Mouse (Mus musculus): ENCODE measurements around the gene Sipa1l3. TPM values are rescaled to one million over a fixed set of nuclear protein-coding genes. Genes with fewer than 3 reads are reported as not detected.

The Sipa1l3 gene
- 22.0 and 25.6 TPM in 2 replicates for polyA plus RNA-seq (2015; fragmentation: Nextera tagmentation; extraction: Ambion mirVana)

DNA sequence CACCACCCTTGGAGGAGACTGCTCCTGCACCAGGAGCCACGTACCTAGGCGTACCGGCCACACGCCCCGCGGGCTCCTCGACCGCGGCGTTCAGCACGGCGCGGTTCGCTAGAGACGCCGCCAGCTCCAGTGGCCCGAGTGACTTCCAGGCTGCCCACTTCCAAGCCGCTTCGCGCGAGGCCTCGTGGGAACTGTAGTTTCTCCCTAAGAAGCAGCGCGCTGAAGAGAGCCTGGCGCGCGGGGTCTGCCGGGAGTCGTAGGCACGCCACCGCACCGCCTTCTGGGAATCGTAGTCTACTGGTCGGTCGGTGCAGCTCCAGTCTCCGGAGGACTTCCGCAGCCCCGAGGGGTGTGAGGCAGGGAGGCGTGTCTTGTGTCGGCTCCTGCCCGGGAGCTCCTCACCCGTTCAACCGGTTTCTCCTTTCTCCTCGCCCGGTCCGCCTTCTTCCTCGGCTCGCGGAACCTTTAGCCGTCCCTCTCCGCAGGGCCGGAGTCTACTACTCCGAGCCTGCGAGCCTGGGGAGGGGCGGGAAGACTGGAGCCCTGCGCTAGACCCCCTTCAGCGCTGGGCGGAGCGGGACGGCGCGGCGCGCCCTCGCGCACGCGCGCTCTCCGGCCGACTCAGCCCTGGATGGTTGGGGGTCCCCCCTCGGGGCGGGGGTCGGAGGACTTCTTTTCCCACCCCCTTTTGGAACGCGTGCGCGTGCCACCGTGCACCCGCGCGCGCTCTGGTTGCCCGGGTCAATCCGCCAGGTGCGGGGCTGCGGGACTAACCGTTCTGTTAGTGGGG lies at the start of gene Sipa1l3:
TSS of gene Sipa1l3 (minus strand) at position 221 of the 790 bp plus-strand sequence.
- Histone ChIP-seq H3K27ac (ENCODE audit: low read depth, low read length) (peak within 1 kb of the TSS; percentile 85), H3K4me2 (replicated peaks; ENCODE audit: low read depth) (peak within 1 kb of the TSS; percentile 82), H3K4me1 (replicated peaks; ENCODE audit: control insufficient read depth, insufficient read depth, low read length) (peaks cover 15% of the 10 kb centered on the region), H3K9ac (ENCODE audit: low read depth, low read length) (peak within 1 kb of the TSS; percentile 79), H3K36me3 (ENCODE audit: control insufficient read depth, insufficient read depth) (no peaks in the 10 kb centered on the region), H3K27me3 (replicated peaks; ENCODE audit: control insufficient read depth, insufficient read depth, low read length) (no peaks in the 10 kb centered on the region), H3K9me3 (ENCODE audit: control insufficient read depth) (no peaks in the 10 kb centered on the region), H3K4me3 (ENCODE audit: low read depth, low read length) (peak within 1 kb of the TSS; percentile 93)
- WGBS = under 1% methylated on average over 88 of the region's 88 CpGs
- no peak; the same call in 1 of the 2 replicates for TF ChIP-seq CTCF (IDR thresholded peaks at IDR 0.05; ENCODE audit: low read depth)
- ATAC-seq = peak; percentile 95

- WGBS = 88% methylated on average over 10 of the region's 10 CpGs
- H3K27me3 ChIP-seq (replicated peaks; ENCODE audit: control insufficient read depth, insufficient read depth, low read length) = no peaks in the 10 kb centered on the region
- no peak for ATAC-seq
- H3K27ac ChIP-seq (ENCODE audit: low read depth, low read length) = no peak overlapping the region
- no peak overlapping the region for H3K9ac ChIP-seq (ENCODE audit: low read depth, low read length)
- no peak for TF ChIP-seq CTCF (IDR thresholded peaks at IDR 0.05; ENCODE audit: low read depth)
- H3K4me1 ChIP-seq (replicated peaks; ENCODE audit: control insufficient read depth, insufficient read depth, low read length) = no peaks in the 10 kb centered on the region
- H3K4me3 ChIP-seq (ENCODE audit: low read depth, low read length) = no peak overlapping the region
- no peaks in the 10 kb centered on the region for H3K36me3 ChIP-seq (ENCODE audit: control insufficient read depth, insufficient read depth)
- no peak overlapping the region for H3K4me2 ChIP-seq (replicated peaks; ENCODE audit: low read depth)
- H3K9me3 ChIP-seq (ENCODE audit: control insufficient read depth) = no peaks in the 10 kb centered on the region
Observed at GRCm38 (mm10) chr7:29563006-29563405, 44.6 kb upstream of the Sipa1l3 start.

GRCm38 (mm10) chr7:29561046-29561445 lies 42.6 kb upstream of the Sipa1l3 start:
- no peaks in the 10 kb centered on the region for H3K36me3 ChIP-seq (ENCODE audit: control insufficient read depth, insufficient read depth)
- 72% methylated on average over 9 of the region's 9 CpGs for WGBS
- no peaks in the 10 kb centered on the region for H3K27me3 ChIP-seq (replicated peaks; ENCODE audit: control insufficient read depth, insufficient read depth, low read length)
- no peak overlapping the region for H3K4me3 ChIP-seq (ENCODE audit: low read depth, low read length)
- H3K9me3 ChIP-seq (ENCODE audit: control insufficient read depth) = no peaks in the 10 kb centered on the region
- no peaks in the 10 kb centered on the region for H3K4me1 ChIP-seq (replicated peaks; ENCODE audit: control insufficient read depth, insufficient read depth, low read length)
- TF ChIP-seq CTCF (IDR thresholded peaks at IDR 0.05; ENCODE audit: low read depth) = no peak
- no peak overlapping the region for H3K27ac ChIP-seq (ENCODE audit: low read depth, low read length)
- H3K4me2 ChIP-seq (replicated peaks; ENCODE audit: low read depth) = no peak overlapping the region
- no peak for ATAC-seq
- no peak overlapping the region for H3K9ac ChIP-seq (ENCODE audit: low read depth, low read length)

DNA sequence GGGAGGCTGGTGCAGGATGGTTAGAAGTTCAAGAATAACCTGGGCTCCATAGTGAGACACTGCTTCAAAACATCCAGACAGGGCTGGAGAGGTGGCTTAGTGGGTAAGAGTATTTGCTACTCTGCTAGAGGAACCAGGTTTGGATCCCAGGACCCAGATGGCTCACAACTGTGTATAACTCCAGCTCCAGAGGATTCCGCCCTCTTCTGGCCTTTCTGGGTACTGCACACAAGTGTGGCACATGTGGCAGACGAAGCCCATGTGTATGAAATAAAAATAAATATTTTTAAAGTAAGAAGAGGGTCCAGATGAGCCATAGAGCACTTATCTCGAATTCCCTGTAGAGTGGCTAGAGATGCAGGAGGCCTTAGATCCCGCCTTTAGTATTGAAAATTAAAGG lies 40.8 kb upstream of the Sipa1l3 start:
- Histone ChIP-seq H3K27ac (ENCODE audit: low read depth, low read length) (no peak overlapping the region), H3K4me3 (ENCODE audit: low read depth, low read length) (no peak overlapping the region), H3K4me1 (replicated peaks; ENCODE audit: control insufficient read depth, insufficient read depth, low read length) (no peaks in the 10 kb centered on the region), H3K4me2 (replicated peaks; ENCODE audit: low read depth) (no peak overlapping the region), H3K36me3 (ENCODE audit: control insufficient read depth, insufficient read depth) (no peaks in the 10 kb centered on the region), H3K27me3 (replicated peaks; ENCODE audit: control insufficient read depth, insufficient read depth, low read length) (no peaks in the 10 kb centered on the region), H3K9ac (ENCODE audit: low read depth, low read length) (no peak overlapping the region), H3K9me3 (ENCODE audit: control insufficient read depth) (no peaks in the 10 kb centered on the region)
- TF ChIP-seq CTCF (IDR thresholded peaks at IDR 0.05; ENCODE audit: low read depth) = peak; percentile 49
- ATAC-seq = no peak
- 70% methylated on average over 4 of the region's 4 CpGs for WGBS

DNA sequence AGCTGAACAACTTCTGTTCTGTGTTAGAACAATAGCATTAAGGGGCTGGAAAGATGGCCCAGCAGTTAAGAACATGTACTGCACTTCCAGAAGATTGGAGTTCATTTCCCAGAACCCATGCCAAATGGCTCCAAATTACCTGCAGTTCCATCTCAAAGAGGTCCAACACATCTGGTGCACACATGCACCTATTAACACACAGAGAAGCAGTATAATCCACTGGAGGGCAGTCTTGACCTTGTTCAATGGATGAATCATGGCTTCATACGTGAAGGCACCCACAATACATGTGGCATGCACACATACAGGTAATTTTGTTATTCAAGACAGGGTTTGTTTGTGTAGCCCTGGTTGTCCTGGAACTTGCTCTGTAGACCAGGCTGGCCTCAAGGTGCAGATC lies 40.3 kb upstream of the Sipa1l3 start:
- no peak overlapping the region for H3K27ac ChIP-seq (ENCODE audit: low read depth, low read length)
- H3K4me1 ChIP-seq (replicated peaks; ENCODE audit: control insufficient read depth, insufficient read depth, low read length) = no peaks in the 10 kb centered on the region
- H3K9me3 ChIP-seq (ENCODE audit: control insufficient read depth) = no peaks in the 10 kb centered on the region
- no peak for ATAC-seq
- WGBS = 63% methylated on average over 1 of the region's 1 CpGs
- H3K36me3 ChIP-seq (ENCODE audit: control insufficient read depth, insufficient read depth) = no peaks in the 10 kb centered on the region
- TF ChIP-seq CTCF (IDR thresholded peaks at IDR 0.05; ENCODE audit: low read depth) = peak; percentile 43
- H3K27me3 ChIP-seq (replicated peaks; ENCODE audit: control insufficient read depth, insufficient read depth, low read length) = no peaks in the 10 kb centered on the region
- H3K4me3 ChIP-seq (ENCODE audit: low read depth, low read length) = no peak overlapping the region
- no peak overlapping the region for H3K9ac ChIP-seq (ENCODE audit: low read depth, low read length)
- no peak overlapping the region for H3K4me2 ChIP-seq (replicated peaks; ENCODE audit: low read depth)

GRCm38 (mm10) chr7:29556283-29556682 lies 37.8 kb upstream of the Sipa1l3 start:
- no peak for ATAC-seq

More at GRCm38 (mm10) chr7:29556283-29556682, 37.8 kb upstream of the Sipa1l3 start:
- Histone ChIP-seq H3K27me3 (replicated peaks; ENCODE audit: control insufficient read depth, insufficient read depth, low read length) (no peaks in the 10 kb centered on the region), H3K27ac (ENCODE audit: low read depth, low read length) (no peak overlapping the region), H3K36me3 (ENCODE audit: control insufficient read depth, insufficient read depth) (no peaks in the 10 kb centered on the region), H3K9me3 (ENCODE audit: control insufficient read depth) (no peaks in the 10 kb centered on the region), H3K9ac (ENCODE audit: low read depth, low read length) (no peak overlapping the region), H3K4me1 (replicated peaks; ENCODE audit: control insufficient read depth, insufficient read depth, low read length) (no peaks in the 10 kb centered on the region), H3K4me3 (ENCODE audit: low read depth, low read length) (no peak overlapping the region), H3K4me2 (replicated peaks; ENCODE audit: low read depth) (no peak overlapping the region)
- no peak for TF ChIP-seq CTCF (IDR thresholded peaks at IDR 0.05; ENCODE audit: low read depth)
- 79% methylated on average over 4 of the region's 4 CpGs for WGBS

All from intestine, postnatal 0 days (tissue).